Comparison of ENCODE assay signal across 8 mouse cellular contexts in genomic region chr11:43575061-43575375, GRCm38 (mm10). TPM values are rescaled to one million over a fixed set of nuclear protein-coding genes. Genes with fewer than 3 reads are reported as not detected.
A peak's percentile ranks its signal among the peaks of the same experiment; 100 is the strongest.
DNase-seq lines count a peak whose midpoint lies in the region; ATAC-seq lines count a peak whose summit lies in the region.

No protein-coding gene starts in this region.

- 15% methylated on average over 3 of the region's 3 CpGs for WGBS in heart, embryonic 11.5 days (ENCODE audit: insufficient replicate concordance)
- WGBS in limb, embryonic 12.5 days: 16% methylated on average over 3 of the region's 3 CpGs

- H3K9me3 ChIP-seq in heart, embryonic 11.5 days (replicated peaks; ENCODE audit: control insufficient read depth, low read length): no peaks in the 10 kb centered on the region
- no peaks in the 10 kb centered on the region for H3K9me3 ChIP-seq in limb, embryonic 12.5 days

- no peak for ATAC-seq in heart, embryonic 11.5 days (replicated peaks; ENCODE audit: insufficient number of reproducible peaks, low FRiP score, low TSS enrichment)
- no peak; the same call in 1 of the 2 replicates for ATAC-seq in limb, embryonic 12.5 days (ENCODE audit: insufficient number of reproducible peaks, insufficient read depth, low FRiP score, low TSS enrichment, low read depth)

- H3K4me2 ChIP-seq in heart, embryonic 11.5 days: peak overlapping the region; percentile 34
- H3K4me2 ChIP-seq in limb, embryonic 12.5 days: no peak overlapping the region

- H3K27ac ChIP-seq in heart, embryonic 11.5 days (ENCODE audit: low read depth, low read length): peak overlapping the region; percentile 54
- H3K27ac ChIP-seq in limb, embryonic 12.5 days: peak overlapping the region; percentile 73

- peaks cover 6% of the 10 kb centered on the region for H3K36me3 ChIP-seq in heart, embryonic 11.5 days (ENCODE audit: control insufficient read depth, insufficient read depth, low read length)
- peaks cover 26% of the 10 kb centered on the region for H3K36me3 ChIP-seq in limb, embryonic 12.5 days

- H3K27me3 ChIP-seq in heart, embryonic 11.5 days (ENCODE audit: control insufficient read depth, insufficient read depth, low read length): no peaks in the 10 kb centered on the region
- H3K27me3 ChIP-seq in limb, embryonic 12.5 days: no peaks in the 10 kb centered on the region

- DNase-seq in heart, adult 11 months: no peak
- peak; percentile 17 for DNase-seq in thymus, postnatal 25 days
- no peak for DNase-seq in thymus, postnatal 4 days
- DNase-seq in left cerebral cortex, adult 9 months (ENCODE audit: low spot score in 2 of 2): no peak
- DNase-seq in urinary bladder, postnatal 36 days (ENCODE audit: low spot score in 2 of 2): no peak
- no peak for DNase-seq in layer of hippocampus, postnatal 25 days (ENCODE audit: extremely low spot score in 1 of 2, low spot score in 1 of 2)

- H3K9ac ChIP-seq in heart, embryonic 11.5 days (ENCODE audit: low read depth, low read length): peak overlapping the region; percentile 34; the same call in 1 of the 2 replicates
- H3K9ac ChIP-seq in limb, embryonic 12.5 days (replicated peaks): 0 out of 2 replicates have a peak overlapping the region, but pooled peaks have one; percentile 27

- H3K4me3 ChIP-seq in heart, embryonic 11.5 days (ENCODE audit: low read depth, low read length): no peak overlapping the region
- H3K4me3 ChIP-seq in limb, embryonic 12.5 days (replicated peaks): no peak overlapping the region

- H3K4me1 ChIP-seq in heart, embryonic 11.5 days (ENCODE audit: control insufficient read depth, insufficient read depth, low read length): peaks cover 27% of the 10 kb centered on the region
- H3K4me1 ChIP-seq in limb, embryonic 12.5 days (replicated peaks): peaks cover 13% of the 10 kb centered on the region

RNA-seq across cellular contexts. Expression of gene 4933415A04Rik, which starts 11.8 kb away (rescaled TPM):
- 4.6 and 5.3 TPM in 2 replicates for polyA plus RNA-seq in heart, embryonic 11.5 days (2014; fragmentation: Nextera tagmentation; extraction: Ambion mirVana)
- 4.6 and 6.3 TPM in 2 replicates for polyA plus RNA-seq in limb, embryonic 12.5 days (2016; fragmentation: Nextera tagmentation; extraction: Ambion mirVana)
- 1 to 10 TPM; 1.5 to 1.6 TPM for total RNA-seq in layer of hippocampus, postnatal 25 days (2021)

RNA-seq across cellular contexts. Expression of gene Fabp6, which starts 26.3 kb away (rescaled TPM):
- polyA plus RNA-seq in heart, embryonic 11.5 days (2014; fragmentation: Nextera tagmentation; extraction: Ambion mirVana): not detected in 2 replicates
- not detected in 2 replicates for polyA plus RNA-seq in limb, embryonic 12.5 days (2016; fragmentation: Nextera tagmentation; extraction: Ambion mirVana)
- not detected for total RNA-seq in layer of hippocampus, postnatal 25 days (2021)

RNA-seq across cellular contexts. Expression of gene Ccnjl, which starts 46.4 kb away (rescaled TPM):
- polyA plus RNA-seq in heart, embryonic 11.5 days (2014; fragmentation: Nextera tagmentation; extraction: Ambion mirVana): 23.2 and 25.1 TPM in 2 replicates
- 22.6 and 23.3 TPM in 2 replicates for polyA plus RNA-seq in limb, embryonic 12.5 days (2016; fragmentation: Nextera tagmentation; extraction: Ambion mirVana)
- total RNA-seq in layer of hippocampus, postnatal 25 days (2021): 10 to 100 TPM in 1 of 2 experiments, 1 to 10 TPM in 1; 9.3 to 13.1 TPM
